Mouse (Mus musculus): ENCODE measurements around the gene Cxcl12.

Gene Cxcl12

DNA sequence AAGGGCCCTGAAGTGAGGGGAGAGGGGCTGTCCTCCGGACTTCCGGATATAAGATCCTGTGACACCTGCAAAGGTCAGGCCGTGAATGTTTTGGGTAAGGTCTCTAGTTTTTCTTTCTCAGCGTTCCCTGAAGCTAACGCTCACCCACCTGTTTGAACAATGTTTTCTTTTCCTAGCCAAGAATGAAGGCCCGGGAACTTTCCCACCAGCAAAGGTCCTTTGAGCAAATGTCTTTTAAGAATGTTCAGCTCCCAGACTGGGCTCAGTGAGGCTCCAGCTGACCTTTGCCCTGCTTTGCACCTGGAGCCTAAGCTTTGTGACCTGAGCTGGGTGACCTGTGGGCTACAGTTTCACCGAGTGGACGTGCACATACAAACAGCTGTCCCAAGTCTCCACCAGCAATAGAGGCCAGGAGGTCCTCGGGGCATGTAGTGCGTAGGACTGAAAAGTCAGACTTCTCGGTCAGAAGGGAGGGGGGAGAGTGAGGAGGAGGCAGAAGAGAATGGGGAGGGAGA lies 52.6 kb downstream of the Cxcl12 start:
- DNase-seq, result no peak
